Mouse (Mus musculus): ENCODE measurements around the gene Loxl1. TPM values are rescaled to one million over a fixed set of nuclear protein-coding genes. Genes with fewer than 3 reads are reported as not detected.

The Loxl1 gene
- total RNA-seq (2014; rRNA removed) (5.9 and 10.6 TPM in 2 replicates), polyA plus RNA-seq (2015; fragmentation: Nextera tagmentation; extraction: Ambion mirVana) (6.6 and 7.0 TPM in 2 replicates)

- H3K4me2 ChIP-seq (ENCODE audit: low read depth, low read length, poor library complexity, severe bottlenecking): peak within 1 kb of the TSS; percentile 42
- no peaks in the 10 kb centered on the region for H3K9me3 ChIP-seq (ENCODE audit: low read length)
- peak; percentile 27; the same call in 1 of the 2 replicates for ATAC-seq (ENCODE audit: low FRiP score)
These were observed at the start of gene Loxl1 for GRCm38 (mm10) chr9:58312944-58313359. Loxl1 (minus strand) TSS chr9:58313186.

GRCm38 (mm10) chr9:58361956-58362355 is 49.0 kb upstream of the Loxl1 start:
- H3K9me3 ChIP-seq (ENCODE audit: low read length): no peaks in the 10 kb centered on the region
- 90% methylated on average over 7 of the region's 7 CpGs for WGBS
- no peaks in the 10 kb centered on the region; the same call in 1 of the 2 replicates for H3K4me1 ChIP-seq (ENCODE audit: insufficient read depth, low read length)
- H3K9ac ChIP-seq (replicated peaks; ENCODE audit: low read length, poor library complexity, severe bottlenecking): no peak overlapping the region
- H3K27ac ChIP-seq (ENCODE audit: low read depth, low read length): no peak overlapping the region
- no peak for TF ChIP-seq CTCF (IDR thresholded peaks at IDR 0.05)
- ATAC-seq (ENCODE audit: low FRiP score): no peak
- H3K4me3 ChIP-seq (ENCODE audit: low read depth, low read length): no peak overlapping the region
- H3K27me3 ChIP-seq (ENCODE audit: insufficient read depth, low read length): no peaks in the 10 kb centered on the region
- no peak overlapping the region for H3K4me2 ChIP-seq (ENCODE audit: low read depth, low read length, poor library complexity, severe bottlenecking)
- no peak for DNase-seq (ENCODE audit: low spot score)
- no peaks in the 10 kb centered on the region for H3K36me3 ChIP-seq (ENCODE audit: insufficient read depth, low read length)

More at GRCm38 (mm10) chr9:58312944-58313359, at the start of gene Loxl1:
- Histone ChIP-seq H3K36me3 (ENCODE audit: insufficient read depth, low read length) (no peaks in the 10 kb centered on the region), H3K9ac (replicated peaks; ENCODE audit: low read length, poor library complexity, severe bottlenecking) (peak within 1 kb of the TSS; percentile 29), H3K27ac (ENCODE audit: low read depth, low read length) (no peak within 1 kb of the TSS), H3K4me1 (ENCODE audit: insufficient read depth, low read length) (peaks cover 9% of the 10 kb centered on the region), H3K4me3 (ENCODE audit: low read depth, low read length) (peak within 1 kb of the TSS; percentile 33), H3K27me3 (ENCODE audit: insufficient read depth, low read length) (peaks cover 23% of the 10 kb centered on the region)
- TF ChIP-seq CTCF (IDR thresholded peaks at IDR 0.05): no peak
- DNase-seq (ENCODE audit: low spot score): peak; percentile 73
- 2% methylated on average over 21 of the region's 21 CpGs for WGBS

GRCm38 (mm10) chr9:58361373-58361772 is 48.4 kb upstream of the Loxl1 start:
- Histone ChIP-seq H3K9me3 (ENCODE audit: low read length) (no peaks in the 10 kb centered on the region), H3K4me1 (ENCODE audit: insufficient read depth, low read length) (no peaks in the 10 kb centered on the region; the same call in 1 of the 2 replicates), H3K27me3 (ENCODE audit: insufficient read depth, low read length) (no peaks in the 10 kb centered on the region), H3K4me2 (ENCODE audit: low read depth, low read length, poor library complexity, severe bottlenecking) (no peak overlapping the region), H3K27ac (ENCODE audit: low read depth, low read length) (no peak overlapping the region), H3K4me3 (ENCODE audit: low read depth, low read length) (no peak overlapping the region), H3K9ac (replicated peaks; ENCODE audit: low read length, poor library complexity, severe bottlenecking) (no peak overlapping the region), H3K36me3 (ENCODE audit: insufficient read depth, low read length) (no peaks in the 10 kb centered on the region)
- no peak for TF ChIP-seq CTCF (IDR thresholded peaks at IDR 0.05)
- DNase-seq (ENCODE audit: low spot score): no peak
- ATAC-seq (ENCODE audit: low FRiP score): no peak
- 79% methylated on average over 1 of the region's 1 CpGs for WGBS

- H3K36me3 ChIP-seq (ENCODE audit: insufficient read depth, low read length): no peaks in the 10 kb centered on the region
- WGBS: 27% methylated on average over 6 of the region's 6 CpGs
- H3K4me1 ChIP-seq (ENCODE audit: insufficient read depth, low read length): no peaks in the 10 kb centered on the region; the same call in 1 of the 2 replicates
- H3K9me3 ChIP-seq (ENCODE audit: low read length): no peaks in the 10 kb centered on the region
- ATAC-seq (ENCODE audit: low FRiP score) (no peak), DNase-seq (ENCODE audit: low spot score) (no peak)
- TF ChIP-seq CTCF (IDR thresholded peaks at IDR 0.05): no peak
- no peak overlapping the region for H3K9ac ChIP-seq (replicated peaks; ENCODE audit: low read length, poor library complexity, severe bottlenecking)
- H3K4me2 ChIP-seq (ENCODE audit: low read depth, low read length, poor library complexity, severe bottlenecking): no peak overlapping the region
- H3K27ac ChIP-seq (ENCODE audit: low read depth, low read length): no peak overlapping the region
- H3K27me3 ChIP-seq (ENCODE audit: insufficient read depth, low read length): no peaks in the 10 kb centered on the region
- H3K4me3 ChIP-seq (ENCODE audit: low read depth, low read length): no peak overlapping the region
These were observed 42.5 kb upstream of the Loxl1 start for GRCm38 (mm10) chr9:58355262-58356050.

DNA sequence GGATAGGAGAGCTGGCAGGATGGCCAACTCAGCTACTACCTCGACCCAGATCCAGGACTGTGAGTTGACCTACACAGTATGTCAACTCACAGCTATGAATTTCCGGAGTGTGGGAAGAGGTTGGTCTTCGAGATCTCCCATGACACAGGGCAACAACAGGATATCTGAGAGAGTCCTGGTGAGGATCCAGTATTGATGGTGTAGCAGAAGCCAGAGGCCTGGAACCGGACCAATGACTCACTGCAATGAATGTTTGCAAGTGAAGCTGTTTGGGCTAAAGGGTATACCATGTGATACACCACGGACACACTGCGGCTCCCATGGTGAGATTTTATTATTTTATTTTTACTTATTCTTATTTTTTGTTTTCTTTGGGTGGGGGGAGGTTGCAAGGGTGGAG is 41.7 kb upstream of the Loxl1 start:
- no peak for TF ChIP-seq CTCF (IDR thresholded peaks at IDR 0.05)

DNA sequence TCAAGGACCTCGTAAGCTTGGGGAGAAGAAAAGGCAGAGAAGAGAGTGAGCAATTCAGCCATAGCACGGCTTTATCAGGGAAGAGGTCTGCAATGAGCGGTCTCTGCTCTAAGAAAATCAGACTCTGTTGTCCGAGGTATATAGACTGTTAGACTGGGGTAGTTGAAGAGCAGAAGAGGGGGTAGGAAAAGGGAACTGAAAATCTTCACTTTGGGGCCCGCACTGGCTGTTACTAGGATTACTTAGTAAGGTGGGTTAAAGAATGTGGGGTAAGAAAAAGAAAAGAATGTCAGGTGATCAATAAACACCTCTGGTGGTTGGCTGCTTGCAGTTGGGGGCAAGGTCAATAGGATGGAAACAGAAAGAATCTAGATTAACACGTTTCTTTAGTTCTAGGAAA is 40.2 kb upstream of the Loxl1 start:
- DNase-seq (ENCODE audit: low spot score) (no peak), ATAC-seq (ENCODE audit: low FRiP score) (no peak)
- H3K27ac ChIP-seq (ENCODE audit: low read depth, low read length): no peak overlapping the region
- 86% methylated on average over 6 of the region's 6 CpGs for WGBS
- TF ChIP-seq CTCF (IDR thresholded peaks at IDR 0.05): no peak
- no peak overlapping the region for H3K4me3 ChIP-seq (ENCODE audit: low read depth, low read length)
- H3K4me1 ChIP-seq (ENCODE audit: insufficient read depth, low read length): no peaks in the 10 kb centered on the region; the same call in 1 of the 2 replicates
- H3K36me3 ChIP-seq (ENCODE audit: insufficient read depth, low read length): no peaks in the 10 kb centered on the region
- H3K9me3 ChIP-seq (ENCODE audit: low read length): no peaks in the 10 kb centered on the region
- no peak overlapping the region for H3K9ac ChIP-seq (replicated peaks; ENCODE audit: low read length, poor library complexity, severe bottlenecking)
- no peak overlapping the region for H3K4me2 ChIP-seq (ENCODE audit: low read depth, low read length, poor library complexity, severe bottlenecking)
- no peaks in the 10 kb centered on the region for H3K27me3 ChIP-seq (ENCODE audit: insufficient read depth, low read length)

More for the DNA sequence above, 41.7 kb upstream of the Loxl1 start:
- H3K4me1 ChIP-seq (ENCODE audit: insufficient read depth, low read length): no peaks in the 10 kb centered on the region; the same call in 1 of the 2 replicates
- H3K27me3 ChIP-seq (ENCODE audit: insufficient read depth, low read length): no peaks in the 10 kb centered on the region
- no peaks in the 10 kb centered on the region for H3K9me3 ChIP-seq (ENCODE audit: low read length)
- no peak for DNase-seq (ENCODE audit: low spot score)
- H3K27ac ChIP-seq (ENCODE audit: low read depth, low read length): no peak overlapping the region
- H3K9ac ChIP-seq (replicated peaks; ENCODE audit: low read length, poor library complexity, severe bottlenecking): no peak overlapping the region
- no peak for ATAC-seq (ENCODE audit: low FRiP score)
- no peak overlapping the region for H3K4me3 ChIP-seq (ENCODE audit: low read depth, low read length)
- 82% methylated on average over 6 of the region's 6 CpGs for WGBS
- H3K4me2 ChIP-seq (ENCODE audit: low read depth, low read length, poor library complexity, severe bottlenecking): no peak overlapping the region
- H3K36me3 ChIP-seq (ENCODE audit: insufficient read depth, low read length): no peaks in the 10 kb centered on the region
